Mouse (Mus musculus): ENCODE data around the gene Klhl22.

- TF ChIP-seq CTCF (IDR thresholded peaks at IDR 0.05; ENCODE audit: low read depth) (no peak), EP300 (IDR thresholded peaks at IDR 0.05; ENCODE audit: low read depth) (no peak)
These were observed 57.1 kb downstream of the Klhl22 start for GRCm38 (mm10) chr16:17816528-17816927.

All from heart, postnatal 0 days (tissue).